Mouse (Mus musculus) megakaryocyte-erythroid progenitor cell, adult 5 weeks (primary cell): ENCODE results near the gene Myo5a. TPM values are rescaled to one million over a fixed set of nuclear protein-coding genes. Genes with fewer than 3 reads are reported as not detected.

Source experiments
- polyA plus RNA-seq: library from polyadenylated mRNA; stranded (reverse); fragments of >175 nt; gene quantifications from 2 replicates; pipeline ENCODE4 v1.2.3, GENCODE M21; 2012

Gene Myo5a
- polyA plus RNA-seq = 35.9 and 40.2 TPM in 2 replicates

GRCm38 (mm10) chr9:75070457-75071028, at the start of gene Myo5a:
Gene Myo5a, plus strand, starts transcription at chr9:75071015.

GRCm38 (mm10) chr9:75037451-75038356, 33.1 kb upstream of the Myo5a start, which contains the start of gene Arpp19:
Gene Arpp19, plus strand, starts transcription at chr9:75037614.

GRCm38 (mm10) chr9:75231841-75232746, 161.3 kb downstream of the Myo5a start, which contains the start of gene Myo5c:
Gene Myo5c, plus strand, starts transcription at chr9:75232020.

Other genes starting within 250 kb of the Myo5a start
- 0.02 TPM in 1 of 2 replicates, not detected in the other for gene Onecut1, start 209.1 kb upstream of the Myo5a start, polyA plus RNA-seq
- gene Fam214a, start 118.1 kb upstream of the Myo5a start, polyA plus RNA-seq = 5.4 and 11.3 TPM in 2 replicates
- 65.7 and 88.0 TPM in 2 replicates for gene Arpp19, start 33.4 kb upstream of the Myo5a start, polyA plus RNA-seq
- gene Myo5c, start 161.0 kb downstream of the Myo5a start, polyA plus RNA-seq = 0.05 and 0.32 TPM in 2 replicates
- gene Gnb5, start 235.3 kb downstream of the Myo5a start, polyA plus RNA-seq = 0.71 and 0.99 TPM in 2 replicates